Mouse (Mus musculus): Measurements from ENCODE around the gene Tnnc1. TPM values are rescaled to one million over a fixed set of nuclear protein-coding genes. Genes with fewer than 3 reads are reported as not detected.

The Tnnc1 gene
- total RNA-seq (2021): 100 to 1,000 TPM; 137 to 627 TPM
- long read RNA-seq, experiment 1, transcript Tnnc1-203 (6 exons, 584 nt): minor isoform, 24 of 1,929 reads
- long read RNA-seq, experiment 1, transcript Tnnc1-202 (6 exons, 721 nt): major isoform, 1,853 of 1,929 reads
- long read RNA-seq, experiment 1, partial matches to known transcripts: 29 of 1,929 reads
- long read RNA-seq, experiment 1, other reads (novel, unspliced or antisense): 23 of 1,929 reads
- long read RNA-seq, experiment 2, transcript Tnnc1-202 (6 exons, 721 nt): major isoform, 1,827 of 1,878 reads
- long read RNA-seq, experiment 2, transcript Tnnc1-203 (6 exons, 584 nt): minor isoform, 9 of 1,878 reads
- long read RNA-seq, experiment 2, partial matches to known transcripts: 23 of 1,878 reads
- long read RNA-seq, experiment 2, other reads (novel, unspliced or antisense): 19 of 1,878 reads

GRCm38 (mm10) chr14:31208084-31208483 lies at the start of gene Tnnc1:
Tnnc1 (plus strand) TSS chr14:31208312.
- no peak for DNase-seq

- DNase-seq: no peak
These were observed 47.6 kb upstream of the Tnnc1 start for GRCm38 (mm10) chr14:31160196-31161150.

GRCm38 (mm10) chr14:31161191-31161590 lies 46.9 kb upstream of the Tnnc1 start:
- DNase-seq: no peak

- no peak for DNase-seq
These were observed 46.5 kb upstream of the Tnnc1 start for GRCm38 (mm10) chr14:31161638-31162037.

- DNase-seq: no peak
These were observed 44.0 kb upstream of the Tnnc1 start for GRCm38 (mm10) chr14:31164067-31164466.

GRCm38 (mm10) chr14:31165010-31165409 lies 43.1 kb upstream of the Tnnc1 start:
- DNase-seq: no peak

- no peak for DNase-seq
These were observed 42.7 kb upstream of the Tnnc1 start for GRCm38 (mm10) chr14:31165458-31165857.

- peak; percentile 39 for DNase-seq
These were observed 42.0 kb upstream of the Tnnc1 start for GRCm38 (mm10) chr14:31165991-31166630.

- no peak for DNase-seq
These were observed 41.3 kb upstream of the Tnnc1 start for GRCm38 (mm10) chr14:31166827-31167226.

- DNase-seq: no peak
These were observed 39.7 kb upstream of the Tnnc1 start, which contains the start of gene Stab1 for GRCm38 (mm10) chr14:31168425-31168824. Stab1 (minus strand) TSS chr14:31168641.

- no peak for DNase-seq
These were observed 38.6 kb upstream of the Tnnc1 start for GRCm38 (mm10) chr14:31169508-31169907.

GRCm38 (mm10) chr14:31170963-31171362 lies 37.1 kb upstream of the Tnnc1 start:
- no peak for DNase-seq

- DNase-seq: no peak
These were observed 36.7 kb upstream of the Tnnc1 start for GRCm38 (mm10) chr14:31171386-31171785.

- no peak for DNase-seq
These were observed 36.3 kb upstream of the Tnnc1 start for GRCm38 (mm10) chr14:31171821-31172220.

GRCm38 (mm10) chr14:31172781-31173455 lies 35.2 kb upstream of the Tnnc1 start:
- no peak for DNase-seq

- no peak for DNase-seq
These were observed 34.6 kb upstream of the Tnnc1 start for GRCm38 (mm10) chr14:31173537-31173936.

- no peak for DNase-seq
These were observed 30.8 kb upstream of the Tnnc1 start for GRCm38 (mm10) chr14:31177287-31177686.

GRCm38 (mm10) chr14:31177715-31178114 lies 30.4 kb upstream of the Tnnc1 start:
- DNase-seq: no peak

- peak; percentile 57 for DNase-seq
These were observed 28.3 kb upstream of the Tnnc1 start for GRCm38 (mm10) chr14:31179677-31180365.

- DNase-seq: no peak
These were observed 26.6 kb upstream of the Tnnc1 start for GRCm38 (mm10) chr14:31181512-31181911.

GRCm38 (mm10) chr14:31182786-31183290 lies 25.3 kb upstream of the Tnnc1 start:
- DNase-seq: no peak
